Mouse (Mus musculus) adrenal gland, adult (tissue): Measurements from ENCODE around the gene Ganc.

Experiments used
- DNase-seq, 2 experiments: peaks; one replicate each; pipeline ENCODE4 v3.0.0; 2022 to 2023; ENCODE audit warnings: low spot score in 1 of 2; ENCODE audit not compliant: inconsistent age in 2 of 2

Gene Ganc

DNA sequence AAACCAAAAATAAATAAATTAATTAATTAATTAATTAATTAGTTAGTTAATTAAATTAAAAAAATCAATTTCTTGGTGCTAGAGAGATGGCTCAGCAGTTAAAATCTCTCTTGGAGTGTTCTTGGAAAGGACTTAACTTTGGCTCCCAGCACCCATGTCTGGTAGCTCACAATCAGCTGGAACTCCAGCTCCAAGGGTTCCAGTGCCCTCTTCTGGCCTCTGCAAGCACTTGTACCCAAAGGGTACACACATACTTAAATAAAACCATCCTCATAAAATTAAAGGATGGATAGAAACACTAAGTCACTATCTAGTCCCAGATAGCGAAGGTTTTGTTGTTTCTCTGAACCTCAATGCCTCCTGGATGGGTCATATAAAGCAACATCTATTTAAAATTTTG lies 43.6 kb downstream of the Ganc start:
- DNase-seq = no peak

DNA sequence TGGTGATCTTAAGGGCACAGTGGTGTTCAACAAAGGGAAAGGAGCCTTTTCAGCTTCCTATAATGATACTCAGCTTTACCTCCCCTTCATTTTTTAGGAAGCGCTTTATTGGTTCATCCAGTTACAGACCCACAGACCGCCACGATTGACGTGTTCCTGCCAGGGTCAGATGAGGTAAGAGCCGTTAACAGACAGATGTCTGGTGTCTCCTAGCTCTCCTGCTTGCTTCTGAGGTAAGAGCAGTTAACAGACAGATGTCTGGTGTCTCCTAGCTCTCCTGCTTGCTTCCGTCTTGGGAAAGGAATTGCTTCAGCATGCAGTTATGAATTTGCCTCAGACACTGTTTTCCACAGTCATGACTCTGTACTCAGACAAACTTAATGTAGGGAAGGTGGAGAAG lies 47.0 kb downstream of the Ganc start:
- no peak for DNase-seq

GRCm38 (mm10) chr2:120452600-120452999 lies 48.9 kb downstream of the Ganc start:
- peak; percentile 42 to 76 for DNase-seq

DNA sequence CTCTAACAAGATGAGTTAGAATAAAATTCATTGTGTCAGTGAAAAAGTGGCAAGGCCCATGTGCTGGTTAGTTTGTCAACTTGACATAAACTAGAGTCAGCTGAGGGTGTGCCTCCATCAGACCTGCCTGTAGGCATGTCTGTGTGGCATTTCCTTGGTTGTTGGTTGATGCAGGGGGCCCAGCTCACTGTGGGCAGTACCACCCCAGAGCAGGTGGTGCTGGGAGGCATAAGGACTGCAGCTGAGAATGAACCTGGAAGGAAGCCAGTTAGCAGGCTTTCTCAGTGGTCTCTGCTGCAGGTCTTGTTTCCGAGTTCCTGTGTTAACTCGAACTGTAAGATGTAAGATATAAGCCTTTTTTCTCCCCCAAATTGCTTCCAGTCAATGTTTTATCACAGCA lies 51.3 kb downstream of the Ganc start:
- no peak for DNase-seq

GRCm38 (mm10) chr2:120455719-120456118 lies 52.0 kb downstream of the Ganc start, which contains the start of gene Capn3:
Gene Capn3 (plus strand): TSS chr2:120456019.
- no peak for DNase-seq

DNA sequence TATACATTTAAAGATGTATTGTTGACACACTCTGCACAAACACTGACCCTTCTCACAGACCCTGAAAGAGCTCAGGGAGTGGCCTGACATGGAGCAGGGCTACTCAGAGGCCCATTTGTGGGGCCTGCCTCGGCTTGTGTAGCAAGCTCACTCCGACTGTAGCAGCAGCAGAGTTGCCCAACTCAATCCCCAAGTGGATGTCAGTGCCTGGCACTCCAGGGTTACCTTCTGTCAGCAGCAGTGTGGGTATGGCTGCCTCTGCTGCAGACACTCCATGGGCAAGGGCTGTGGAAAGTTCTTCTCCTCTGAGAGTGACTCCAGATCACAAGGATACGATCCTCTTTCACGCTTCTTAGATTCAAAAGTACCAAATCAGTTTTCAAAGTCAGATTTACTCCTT lies 56.5 kb downstream of the Ganc start:
- DNase-seq = no peak

- DNase-seq = no peak
Observed at GRCm38 (mm10) chr2:120463328-120463727, 59.6 kb downstream of the Ganc start.

DNA sequence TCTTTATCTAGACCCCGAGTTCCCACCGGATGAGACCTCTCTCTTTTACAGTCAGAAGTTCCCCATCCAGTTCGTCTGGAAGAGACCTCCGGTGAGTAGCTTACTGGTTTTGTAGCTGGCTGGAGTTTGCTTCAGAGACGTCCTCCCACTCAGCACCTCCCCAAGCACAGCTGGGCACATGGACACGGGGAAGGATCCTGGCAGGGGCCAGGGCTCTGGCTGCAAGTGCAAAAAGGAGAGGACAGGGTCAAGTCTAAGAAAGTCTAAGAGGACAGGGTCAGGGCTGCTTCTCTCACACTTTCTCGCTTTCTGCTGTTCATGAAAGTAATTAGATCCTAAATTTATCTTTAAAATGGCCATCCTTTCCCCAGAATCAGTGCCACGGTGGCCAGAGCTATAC lies 60.4 kb downstream of the Ganc start:
- no peak for DNase-seq

- DNase-seq = peak in 1 of 2 experiments; percentile 41
Observed at GRCm38 (mm10) chr2:120464732-120465396, 61.2 kb downstream of the Ganc start.

- DNase-seq = no peak
Observed at GRCm38 (mm10) chr2:120465397-120465785, 61.7 kb downstream of the Ganc start.

DNA sequence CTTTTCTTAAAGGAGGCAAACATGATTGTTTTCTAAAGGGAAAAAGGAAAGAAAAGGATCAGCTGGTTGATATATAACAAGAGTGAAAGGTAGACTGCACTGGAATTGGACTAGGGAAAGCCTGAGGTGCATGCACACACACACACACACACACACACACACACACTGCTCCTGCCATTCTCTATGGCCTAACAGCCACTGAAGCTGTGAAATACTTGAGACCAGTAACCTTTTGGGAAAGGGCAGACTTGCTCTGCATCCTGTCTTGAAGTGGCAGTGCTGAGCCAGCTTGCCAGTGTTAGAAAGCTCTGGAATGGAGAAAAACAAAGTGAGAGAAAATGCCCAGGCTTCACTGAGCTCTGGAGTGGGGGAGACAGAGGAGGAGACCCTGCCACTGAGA lies 64.3 kb downstream of the Ganc start:
- no peak for DNase-seq

DNA sequence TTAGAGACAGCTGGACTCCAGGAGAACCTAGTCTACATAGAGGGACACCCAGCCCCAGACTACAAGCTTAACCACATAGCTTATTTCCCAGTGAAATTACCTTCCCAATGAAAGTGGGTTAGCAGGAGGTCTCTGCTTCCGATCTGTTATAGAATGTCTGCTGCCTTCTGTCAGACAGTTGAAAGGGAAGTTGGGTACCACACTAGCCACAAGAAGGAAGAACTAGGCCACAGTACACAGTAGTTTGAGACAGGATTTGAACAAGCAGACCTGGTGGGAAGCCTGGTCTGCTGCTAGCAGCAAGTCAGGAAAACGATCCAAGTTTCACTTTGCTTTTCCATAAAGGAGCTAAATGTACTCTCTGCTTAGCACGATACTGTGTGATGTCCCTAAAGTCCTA lies 65.5 kb downstream of the Ganc start:
- DNase-seq = no peak

- DNase-seq = no peak
Observed at GRCm38 (mm10) chr2:120469715-120470114, 66.0 kb downstream of the Ganc start.

DNA sequence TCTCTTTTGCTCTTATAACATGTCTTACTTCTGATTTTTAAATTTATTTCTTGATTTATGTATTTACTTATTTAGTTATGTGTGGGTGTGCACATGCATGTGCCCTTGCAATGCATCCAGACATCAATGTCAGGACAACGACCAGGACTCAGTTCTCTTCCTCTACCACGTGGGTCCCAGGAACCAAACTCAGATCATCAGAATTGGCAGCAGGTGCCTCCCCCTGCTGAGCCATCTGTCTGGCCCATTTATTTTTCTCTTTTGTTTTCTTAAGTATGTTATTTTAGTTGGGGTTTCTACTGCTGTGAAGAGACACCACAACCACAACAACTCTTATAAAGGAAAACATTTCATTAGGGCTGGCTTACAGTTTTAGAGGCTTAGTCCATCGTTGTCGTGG lies 67.2 kb downstream of the Ganc start:
- DNase-seq = no peak

- no peak for DNase-seq
Observed at GRCm38 (mm10) chr2:120476277-120477087, 72.8 kb downstream of the Ganc start.

- peak; percentile 70 to 89 for DNase-seq
Observed at GRCm38 (mm10) chr2:120478600-120478999, 74.9 kb downstream of the Ganc start.

- peak in 1 of 2 experiments; percentile 12 for DNase-seq
Observed at GRCm38 (mm10) chr2:120481921-120482320, 78.2 kb downstream of the Ganc start.

DNA sequence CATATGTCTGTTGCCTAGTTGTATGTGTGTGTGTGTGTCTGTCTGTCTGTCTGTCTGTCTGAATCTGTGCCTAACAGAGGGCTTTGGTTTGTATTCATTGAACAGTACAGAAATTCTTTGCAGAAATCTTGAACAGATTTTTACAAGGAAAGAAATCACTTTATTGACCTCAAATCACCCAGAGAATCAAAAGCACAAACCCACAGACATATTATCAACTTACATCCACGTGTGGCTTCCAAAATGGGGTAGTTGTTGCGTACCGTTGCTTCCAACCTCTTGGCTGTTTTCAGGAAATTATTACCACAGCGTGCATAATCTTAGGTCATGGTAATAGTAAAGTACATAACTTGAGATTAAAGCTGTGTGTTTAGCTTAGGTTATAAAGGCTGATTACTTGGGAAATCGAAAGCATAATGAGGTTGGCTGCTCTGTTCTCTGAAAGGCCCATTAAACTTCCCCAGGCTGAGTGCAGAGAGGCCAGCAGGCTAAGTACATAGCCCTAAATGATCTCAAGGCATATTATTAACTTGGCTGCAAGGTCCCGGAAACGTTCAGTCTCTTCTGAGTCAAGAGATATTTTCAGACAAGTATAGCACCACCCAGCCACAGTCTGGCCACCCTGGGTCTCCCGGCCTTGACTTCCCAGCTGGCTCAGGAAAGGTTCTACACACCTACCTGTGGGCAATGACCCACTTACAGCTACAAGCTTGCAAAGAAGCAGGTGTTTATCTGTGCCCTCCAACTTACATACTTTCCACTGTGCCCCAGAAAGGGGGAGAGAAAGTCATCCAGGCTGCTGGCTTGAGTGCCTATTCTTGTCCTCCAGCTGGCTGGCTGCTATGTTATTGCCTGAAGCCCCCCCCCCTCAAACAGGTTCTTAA lies 79.1 kb downstream of the Ganc start:
- peak in 1 of 2 experiments; percentile 15 for DNase-seq

- no peak for DNase-seq
Observed at GRCm38 (mm10) chr2:120484241-120484640, 80.5 kb downstream of the Ganc start.

- DNase-seq = no peak
Observed at GRCm38 (mm10) chr2:120493254-120493653, 89.6 kb downstream of the Ganc start.

DNA sequence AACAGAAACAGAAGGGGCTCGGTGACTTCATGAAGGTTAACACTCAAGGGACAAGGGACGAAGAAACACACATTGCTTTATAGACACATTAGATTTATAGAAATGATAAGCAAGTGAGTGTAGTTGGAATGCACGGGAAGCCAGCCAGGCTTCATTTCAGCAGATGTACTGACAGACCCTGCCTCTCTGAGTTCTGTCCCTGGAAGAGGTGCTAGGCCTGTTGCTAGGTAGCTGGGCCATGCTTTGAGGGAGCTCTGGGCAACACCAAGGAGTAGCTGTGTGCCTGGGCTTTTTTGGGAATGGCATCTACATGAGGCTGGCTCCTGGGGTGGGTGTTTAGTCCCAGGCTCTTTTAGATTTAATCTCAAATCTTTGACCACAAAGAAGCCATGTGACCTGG lies 92.8 kb downstream of the Ganc start:
- no peak for DNase-seq
